Mouse (Mus musculus) CD4-positive, CD25-positive, alpha-beta regulatory T cell (primary cell): ENCODE measurements around the gene Gbgt1. TPM values are rescaled to one million over a fixed set of nuclear protein-coding genes. Genes with fewer than 3 reads are reported as not detected.

Experiments used
- polyA plus RNA-seq: library from polyadenylated mRNA; unstranded; fragments of 100-300 nt; shearing (Covaris generic); gene quantifications from one replicate; pipeline ENCODE4 v1.2.1, GENCODE M21; 2017

The Gbgt1 gene
- polyA plus RNA-seq: not detected

GRCm38 (mm10) chr2:28496671-28497070, at the start of gene Gbgt1:
Gbgt1 (plus strand) TSS chr2:28496891.

GRCm38 (mm10) chr2:28465836-28466518, 30.7 kb upstream of the Gbgt1 start, which contains the start of gene 1700007K13Rik:
1700007K13Rik (minus strand) TSS chr2:28466332.

DNA sequence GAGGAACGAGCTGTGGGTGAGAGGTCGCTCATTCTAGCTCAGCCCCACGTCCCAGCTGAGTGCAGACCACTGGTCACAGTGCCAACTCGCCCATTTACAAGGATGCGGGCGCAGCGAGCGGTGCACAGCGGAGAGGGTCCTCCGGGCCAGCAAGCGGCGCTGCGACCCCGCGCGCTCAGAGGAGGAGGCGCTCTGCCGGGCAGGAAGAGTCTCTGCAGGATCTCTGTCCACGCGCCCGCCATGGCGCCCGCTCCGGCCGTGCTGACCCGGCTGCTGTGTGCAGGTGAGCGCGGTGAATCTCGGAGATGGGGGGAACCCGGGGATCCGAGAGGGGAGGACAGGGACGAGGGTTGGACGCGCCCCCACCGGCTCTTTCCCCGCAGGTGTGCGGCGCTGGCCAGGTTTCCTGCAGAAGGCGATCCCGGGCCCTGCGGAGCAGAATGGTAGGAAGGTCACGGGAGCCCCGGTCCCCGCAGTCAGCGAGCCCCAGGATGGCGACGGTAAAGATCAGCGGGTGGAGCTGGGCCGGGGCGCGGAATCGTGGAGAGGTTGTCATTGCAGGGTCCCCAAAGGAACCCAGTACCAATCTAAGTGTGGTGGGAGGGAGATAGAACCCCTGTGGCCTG, 28.7 kb upstream of the Gbgt1 start, which contains the start of gene Mrps2:
TSS of gene Mrps2 (plus strand) at position 207 of the 626 bp plus-strand sequence.

GRCm38 (mm10) chr2:28505795-28506194, 9.1 kb downstream of the Gbgt1 start, which contains the start of gene Gm10134:
Gm10134 (plus strand) TSS chr2:28506095.

DNA sequence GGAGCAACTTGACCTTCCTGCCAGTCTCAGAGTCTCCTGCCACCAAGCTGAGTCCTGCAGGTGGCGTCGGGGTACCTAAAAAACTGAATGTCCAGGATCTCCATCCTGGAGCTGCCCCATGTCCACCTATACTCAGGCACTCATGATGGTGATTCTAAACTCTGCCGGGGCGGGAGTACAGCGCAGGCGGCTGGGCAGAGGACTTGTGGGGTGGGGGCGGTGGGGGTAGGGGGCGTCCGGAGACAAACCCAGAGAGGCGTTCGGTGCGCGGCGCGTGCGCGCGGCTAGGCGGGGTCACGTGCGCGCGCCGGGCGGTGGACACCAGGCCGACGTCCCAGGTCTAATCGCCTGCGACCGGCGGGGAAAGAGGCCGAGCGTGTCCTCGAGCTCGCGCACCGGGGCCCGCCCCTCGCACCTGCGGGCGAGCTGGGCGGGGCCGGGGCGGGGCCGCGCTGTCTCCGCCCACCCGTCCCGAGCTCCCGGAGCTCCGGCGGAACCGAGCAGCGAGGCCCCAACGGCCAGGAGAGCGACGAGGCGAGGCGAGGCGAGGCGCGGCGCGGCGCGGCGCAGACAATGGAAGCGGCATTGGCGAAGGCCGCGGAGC, 16.2 kb downstream of the Gbgt1 start, which contains the start of gene Ralgds:
TSS of gene Ralgds (plus strand) at position 328 of the 604 bp plus-strand sequence.

Other genes with a start within 250 kb of the Gbgt1 start
- gene Ppp1r26, start 50.1 kb upstream of the Gbgt1 start, polyA plus RNA-seq: 0.10 TPM
- gene 1700007K13Rik, start 30.6 kb upstream of the Gbgt1 start, polyA plus RNA-seq: not detected
- 36.1 TPM for gene Mrps2, start 28.8 kb upstream of the Gbgt1 start, polyA plus RNA-seq
- 1.0 TPM for gene Gm10134, start 9.2 kb downstream of the Gbgt1 start, polyA plus RNA-seq
- gene Ralgds, start 16.2 kb downstream of the Gbgt1 start, polyA plus RNA-seq: 33.8 TPM
- gene Cel, start 66.5 kb downstream of the Gbgt1 start, polyA plus RNA-seq: not detected
- 24.1 TPM for gene Gtf3c5, start 86.9 kb downstream of the Gbgt1 start, polyA plus RNA-seq
- not detected for gene Gfi1b, start 125.1 kb downstream of the Gbgt1 start, polyA plus RNA-seq
- gene Tsc1, start 144.3 kb downstream of the Gbgt1 start, polyA plus RNA-seq: 34.0 TPM
- gene Spaca9, start 202.8 kb downstream of the Gbgt1 start, polyA plus RNA-seq: not detected
- not detected for gene Ak8, start 203.3 kb downstream of the Gbgt1 start, polyA plus RNA-seq